29 mouse cellular contexts compared by ENCODE assay signal in genomic region chr15:22969424-22969823, GRCm38 (mm10).
DNase-seq lines count a peak whose midpoint lies in the region; TF ChIP-seq lines count a peak whose summit lies in the region.
"Had no signal": no experiment of that assay in that cellular context is flagged by ENCODE, and none has a peak within 500 bp of the region (broad histone marks: within the 10 kb centered on the region; RNA-seq: fewer than 3 reads in every experiment).

No protein-coding gene starts in this region.

- no peaks in the 10 kb centered on the region for H3K9me3 ChIP-seq in embryonic facial prominence, embryonic 10.5 days
- H3K9me3 ChIP-seq: embryonic facial prominence, embryonic 13.5 days; forebrain, embryonic 12.5 days; G1E; limb, embryonic 10.5 days; liver, embryonic 15.5 days; lung, embryonic 15.5 days; neural tube, embryonic 15.5 days had no signal

- no peak for TF ChIP-seq CTCF in left cerebral cortex, adult 2 months (IDR thresholded peaks at IDR 0.05)
- TF ChIP-seq CTCF in brain, embryonic 14.5 days (IDR thresholded peaks at IDR 0.05; ENCODE audit: borderline replicate concordance, extremely low read depth, insufficient read depth, insufficient read length) = no peak

- H3K27me3 ChIP-seq in embryonic facial prominence, embryonic 10.5 days (replicated peaks; ENCODE audit: low read depth, poor library complexity, severe bottlenecking) = no peaks in the 10 kb centered on the region
- H3K27me3 ChIP-seq: CH12.LX; embryonic facial prominence, embryonic 13.5 days; forebrain, embryonic 12.5 days; liver, embryonic 15.5 days; lung, embryonic 15.5 days; neural tube, embryonic 15.5 days had no signal

- peak overlapping the region; percentile 53 for H3K27ac ChIP-seq in left cerebral cortex, adult 2 months
- no peak overlapping the region for H3K27ac ChIP-seq in embryonic facial prominence, embryonic 10.5 days (replicated peaks)
- H3K27ac ChIP-seq: embryonic facial prominence, embryonic 13.5 days; forebrain, embryonic 12.5 days; hindbrain, embryonic 14.5 days; kidney, postnatal 0 days; limb, embryonic 10.5 days; liver, embryonic 15.5 days; lung, embryonic 15.5 days; neural tube, embryonic 15.5 days; stomach, postnatal 0 days had no signal

- no peaks in the 10 kb centered on the region for H3K4me1 ChIP-seq in embryonic facial prominence, embryonic 10.5 days
- H3K4me1 ChIP-seq: embryonic facial prominence, embryonic 13.5 days; forebrain, embryonic 12.5 days; limb, embryonic 10.5 days; liver, embryonic 15.5 days; lung, embryonic 15.5 days; neural tube, embryonic 15.5 days had no signal

- no peak overlapping the region for H3K4me3 ChIP-seq in left cerebral cortex, adult 2 months
- no peak overlapping the region for H3K4me3 ChIP-seq in embryonic facial prominence, embryonic 10.5 days
- H3K4me3 ChIP-seq: embryonic facial prominence, embryonic 13.5 days; erythroblast, embryonic 14.5 days; forebrain, embryonic 12.5 days; limb, embryonic 10.5 days; liver, embryonic 15.5 days; lung, embryonic 15.5 days; neural tube, embryonic 15.5 days had no signal

- TF ChIP-seq POLR2A in brain, embryonic 14.5 days (IDR thresholded peaks at IDR 0.05; ENCODE audit: borderline replicate concordance, extremely low read depth, insufficient read depth, insufficient read length, poor library complexity, severe bottlenecking) = no peak

- intact Hi-C loops in left cerebral cortex, adult 2 months (cut with DNase I) = no loop called here

- WGBS in embryonic facial prominence, embryonic 10.5 days = 85% methylated on average over 11 of the region's 11 CpGs

- H3K36me3 ChIP-seq in embryonic facial prominence, embryonic 10.5 days (replicated peaks) = no peaks in the 10 kb centered on the region
- H3K36me3 ChIP-seq: embryonic facial prominence, embryonic 13.5 days; forebrain, embryonic 12.5 days; G1E; limb, embryonic 10.5 days; liver, embryonic 15.5 days; lung, embryonic 15.5 days; neural tube, embryonic 15.5 days had no signal

- peak; percentile 11 to 18 for DNase-seq in left cerebral cortex, adult 2 months (ENCODE audit: extremely low spot score in 1 of 2, low spot score in 2 of 2)
- DNase-seq in left cerebral cortex, adult 11 months (ENCODE audit: low spot score) = no peak
- peak; percentile 27 for DNase-seq in brain, embryonic 14.5 days (ENCODE audit: low read depth)
- peak; percentile 23 to 40 for DNase-seq in frontal cortex, postnatal 36 days (ENCODE audit: low spot score in 2 of 2)
- DNase-seq in right cerebral cortex, postnatal 25 days = peak; percentile 40
- no peak for DNase-seq in embryonic facial prominence, embryonic 10.5 days (ENCODE audit: low spot score)
- DNase-seq in c-Kit-positive CD71-positive TER-119-positive erythroid progenitor cells, embryonic 14.5 days (ENCODE audit: low spot score) = no peak
- DNase-seq in MN1 (ENCODE audit: low spot score) = no peak
- DNase-seq: adrenal gland, postnatal 10 days; B cell, adult 2 months; cerebellum, adult 11-12 months; cerebellum, postnatal 10 days; gastrocnemius, postnatal 36 days; heart, postnatal 4 days; kidney, adult 18-20 months; liver; lung, postnatal 4 days had no signal

Comparison
In these comparisons a context has a peak if more than half of its experiments do, and no peak if none do; other contexts are left out.
1. DNase-seq: peak in left cerebral cortex, adult 2 months (2 of 2), brain, embryonic 14.5 days (single experiment), frontal cortex, postnatal 36 days (2 of 2) and right cerebral cortex, postnatal 25 days (single experiment); none in left cerebral cortex, adult 11 months (single experiment), embryonic facial prominence, embryonic 10.5 days (single experiment), c-Kit-positive CD71-positive TER-119-positive erythroid progenitor cells, embryonic 14.5 days (single experiment) and MN1 (single experiment).